Mouse (Mus musculus) hindbrain, embryonic 13.5 days (tissue): Measurements from ENCODE around the gene Atp8a2. TPM values are rescaled to one million over a fixed set of nuclear protein-coding genes. Genes with fewer than 3 reads are reported as not detected.

Source experiments
- ATAC-seq: fragments of 200-750 bp; cut with Nextera tagmentation; 2 replicates; pipeline ENCODE4 v1.8.0; 2017; ENCODE audit warnings: moderate TSS enrichment; ENCODE audit not compliant: low FRiP score
- H3K27ac ChIP-seq: fragments of 300-500 bp; sonication (generic); 2 replicates; pipeline ENCODE4 v1.5.1; 2015; ENCODE audit warnings: inconsistent platforms, mild to moderate bottlenecking, moderate library complexity
- H3K27me3 ChIP-seq: fragments of 300-500 bp; sonication (generic); 2 replicates; pipeline ENCODE4 v1.6.1; 2015; ENCODE audit warnings: mild to moderate bottlenecking, inconsistent platforms
- H3K36me3 ChIP-seq: fragments of 300-500 bp; sonication (generic); 2 replicates; pipeline ENCODE4 v1.6.1; 2015; ENCODE audit warnings: mild to moderate bottlenecking, inconsistent platforms
- H3K4me1 ChIP-seq: fragments of 300-500 bp; sonication (generic); replicated peaks from 2 replicates; pipeline ENCODE4 v1.6.1; 2015; ENCODE audit warnings: inconsistent platforms
- H3K4me2 ChIP-seq: fragments of 300-500 bp; sonication (generic); 2 replicates; pipeline ENCODE4 v1.6.1; 2015; ENCODE audit warnings: inconsistent platforms, mild to moderate bottlenecking, moderate library complexity
- H3K4me3 ChIP-seq: fragments of 300-500 bp; sonication (generic); 2 replicates; pipeline ENCODE4 v1.5.1; 2015; ENCODE audit warnings: mild to moderate bottlenecking, inconsistent platforms
- H3K9ac ChIP-seq: fragments of 300-500 bp; sonication (generic); 2 replicates; pipeline ENCODE4 v1.6.1; 2015; ENCODE audit warnings: mild to moderate bottlenecking, inconsistent platforms
- H3K9me3 ChIP-seq: fragments of 300-500 bp; sonication (generic); 2 replicates; pipeline ENCODE4 v1.6.1; 2016; ENCODE audit warnings: inconsistent platforms
- WGBS: fragments of 180-500 bp; shearing (Covaris S2); methylation state at CpG from one replicate; pipeline ENCODE4 v1.1.7; 2015; 5-methylcytosine and 5-hydroxymethylcytosine counted together
- polyA plus RNA-seq: library from polyadenylated mRNA; unstranded; fragments of >200 nt; fragmentation: Nextera tagmentation; extraction: Ambion mirVana; gene quantifications from 2 replicates; pipeline ENCODE4 v1.2.1, GENCODE M21; 2015

The Atp8a2 gene
- 33.6 and 34.8 TPM in 2 replicates for polyA plus RNA-seq

DNA sequence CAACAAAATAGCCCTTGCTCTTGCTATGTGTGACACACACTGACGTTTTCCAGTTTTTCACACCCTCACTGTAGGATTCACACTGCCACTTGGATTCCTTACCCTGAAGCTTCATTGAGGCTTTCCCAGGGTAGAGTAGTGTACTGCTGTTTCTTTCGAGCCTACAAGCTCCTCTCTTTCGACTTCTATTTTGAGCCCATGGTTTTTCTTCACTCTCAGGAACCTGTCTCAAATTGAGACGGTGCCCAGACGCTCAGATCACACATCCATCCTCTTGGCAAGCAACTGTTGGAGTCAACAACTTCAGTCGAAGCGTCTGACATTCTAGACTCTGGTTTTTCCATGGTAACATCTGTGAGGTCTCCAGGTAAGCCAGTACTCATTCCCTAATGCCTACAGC, at the start of gene Atp8a2:
Gene Atp8a2 (minus strand): TSS at position 296 of the 400 bp plus-strand sequence.
- Histone ChIP-seq H3K36me3 (no peaks in the 10 kb centered on the region), H3K4me3 (no peak within 1 kb of the TSS), H3K4me1 (no peaks in the 10 kb centered on the region), H3K9ac (no peak within 1 kb of the TSS), H3K9me3 (no peaks in the 10 kb centered on the region), H3K27ac (no peak within 1 kb of the TSS), H3K4me2 (no peak within 1 kb of the TSS), H3K27me3 (no peaks in the 10 kb centered on the region)
- no peak for ATAC-seq
- 88% methylated on average over 7 of the region's 7 CpGs for WGBS

- no peaks in the 10 kb centered on the region for H3K4me1 ChIP-seq
- WGBS, result 90% methylated on average over 3 of the region's 3 CpGs
- H3K4me2 ChIP-seq, result no peak overlapping the region
- no peak overlapping the region for H3K9ac ChIP-seq
- ATAC-seq, result no peak
- H3K27me3 ChIP-seq, result no peaks in the 10 kb centered on the region
- H3K36me3 ChIP-seq, result peaks cover 53% of the 10 kb centered on the region
- H3K27ac ChIP-seq, result no peak overlapping the region
- no peaks in the 10 kb centered on the region for H3K9me3 ChIP-seq
- no peak overlapping the region for H3K4me3 ChIP-seq
These were observed 41.6 kb upstream of the Atp8a2 start for GRCm38 (mm10) chr14:60238551-60238950.

GRCm38 (mm10) chr14:60219886-60220285, 22.9 kb upstream of the Atp8a2 start:
- H3K36me3 ChIP-seq, result peaks cover 28% of the 10 kb centered on the region
- H3K4me2 ChIP-seq, result no peak overlapping the region
- WGBS, result 93% methylated on average over 10 of the region's 10 CpGs
- no peak overlapping the region for H3K4me3 ChIP-seq
- H3K4me1 ChIP-seq, result no peaks in the 10 kb centered on the region
- ATAC-seq, result no peak
- H3K9ac ChIP-seq, result no peak overlapping the region
- no peaks in the 10 kb centered on the region for H3K27me3 ChIP-seq
- no peak overlapping the region for H3K27ac ChIP-seq
- no peaks in the 10 kb centered on the region for H3K9me3 ChIP-seq

DNA sequence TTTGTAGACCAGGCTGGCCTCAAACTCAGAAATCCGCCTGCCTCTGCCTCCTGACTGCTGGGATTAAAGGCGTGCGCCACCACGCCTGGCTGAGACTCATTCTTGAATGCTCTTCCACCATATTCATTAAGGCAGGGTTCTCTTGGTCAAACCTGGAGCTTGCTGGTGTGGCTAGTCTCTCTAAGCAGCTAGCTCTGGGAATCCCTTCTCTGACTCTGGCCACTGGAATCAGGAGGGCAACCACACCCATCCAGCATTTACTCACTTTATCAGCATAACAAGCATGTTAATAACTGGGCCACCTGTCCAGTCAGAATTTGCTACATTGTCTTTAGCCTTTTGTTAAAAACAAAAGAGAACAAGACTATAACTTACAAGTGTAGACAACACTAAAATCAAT, 20.6 kb upstream of the Atp8a2 start:
- no peaks in the 10 kb centered on the region for H3K9me3 ChIP-seq
- no peak overlapping the region for H3K27ac ChIP-seq
- H3K4me2 ChIP-seq, result no peak overlapping the region
- no peaks in the 10 kb centered on the region for H3K27me3 ChIP-seq
- 100% methylated on average over 4 of the region's 4 CpGs for WGBS
- H3K9ac ChIP-seq, result no peak overlapping the region
- no peaks in the 10 kb centered on the region for H3K4me1 ChIP-seq
- peaks cover 28% of the 10 kb centered on the region for H3K36me3 ChIP-seq
- no peak for ATAC-seq
- H3K4me3 ChIP-seq, result no peak overlapping the region

DNA sequence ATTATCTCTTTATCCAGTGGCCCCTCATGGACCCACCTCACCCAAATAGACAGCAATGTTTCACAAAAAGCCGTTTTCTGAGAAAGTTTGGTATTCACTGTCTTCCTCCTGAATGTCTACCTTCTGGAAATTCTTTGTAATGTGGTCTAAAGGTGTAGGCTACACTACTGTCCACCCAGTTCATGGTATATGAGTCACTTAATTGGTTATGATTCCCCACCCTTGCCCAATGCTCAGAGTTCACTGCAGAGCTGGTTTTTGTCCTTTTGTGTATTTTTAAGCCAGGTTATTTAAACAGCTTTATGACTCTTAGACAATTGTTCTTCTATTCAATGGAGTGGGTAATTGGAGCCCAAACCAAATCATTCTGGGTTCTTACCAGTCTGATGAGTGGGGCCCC, 19.1 kb upstream of the Atp8a2 start:
- Histone ChIP-seq H3K27ac (no peak overlapping the region), H3K36me3 (peaks cover 23% of the 10 kb centered on the region), H3K9ac (no peak overlapping the region), H3K9me3 (no peaks in the 10 kb centered on the region), H3K4me2 (no peak overlapping the region), H3K27me3 (no peaks in the 10 kb centered on the region), H3K4me3 (no peak overlapping the region), H3K4me1 (no peaks in the 10 kb centered on the region)
- no peak for ATAC-seq
- 98% methylated on average over 1 of the region's 1 CpGs for WGBS

- ATAC-seq, result no peak
- no peaks in the 10 kb centered on the region for H3K4me1 ChIP-seq
- WGBS, result 93% methylated on average over 3 of the region's 3 CpGs
- peaks cover 20% of the 10 kb centered on the region for H3K36me3 ChIP-seq
- no peaks in the 10 kb centered on the region for H3K9me3 ChIP-seq
- H3K4me3 ChIP-seq, result no peak overlapping the region
- no peak overlapping the region for H3K9ac ChIP-seq
- H3K4me2 ChIP-seq, result no peak overlapping the region
- no peak overlapping the region for H3K27ac ChIP-seq
- H3K27me3 ChIP-seq, result no peaks in the 10 kb centered on the region
These were observed 18.0 kb upstream of the Atp8a2 start for GRCm38 (mm10) chr14:60215000-60215399.

- no peak for ATAC-seq
- H3K27ac ChIP-seq, result no peak overlapping the region
- H3K9ac ChIP-seq, result no peak overlapping the region
- no peaks in the 10 kb centered on the region for H3K9me3 ChIP-seq
- no peaks in the 10 kb centered on the region for H3K27me3 ChIP-seq
- H3K36me3 ChIP-seq, result peaks cover 12% of the 10 kb centered on the region
- H3K4me1 ChIP-seq, result no peaks in the 10 kb centered on the region
- WGBS, result 84% methylated on average over 1 of the region's 1 CpGs
- H3K4me2 ChIP-seq, result no peak overlapping the region
- no peak overlapping the region for H3K4me3 ChIP-seq
These were observed 17.1 kb upstream of the Atp8a2 start for GRCm38 (mm10) chr14:60214040-60214439.

- Histone ChIP-seq H3K4me3 (no peak overlapping the region), H3K9ac (no peak overlapping the region), H3K36me3 (no peaks in the 10 kb centered on the region), H3K9me3 (no peaks in the 10 kb centered on the region), H3K4me2 (no peak overlapping the region), H3K27me3 (no peaks in the 10 kb centered on the region), H3K27ac (no peak overlapping the region), H3K4me1 (no peaks in the 10 kb centered on the region)
- no peak for ATAC-seq
- WGBS, result 93% methylated on average over 7 of the region's 7 CpGs
These were observed 12.2 kb upstream of the Atp8a2 start for GRCm38 (mm10) chr14:60209166-60209565.

GRCm38 (mm10) chr14:60204993-60205392, 8.0 kb upstream of the Atp8a2 start:
- Histone ChIP-seq H3K4me3 (no peak overlapping the region), H3K27me3 (no peaks in the 10 kb centered on the region), H3K27ac (no peak overlapping the region), H3K36me3 (no peaks in the 10 kb centered on the region), H3K9ac (no peak overlapping the region), H3K9me3 (no peaks in the 10 kb centered on the region), H3K4me2 (no peak overlapping the region), H3K4me1 (no peaks in the 10 kb centered on the region)
- 90% methylated on average over 6 of the region's 6 CpGs for WGBS
- ATAC-seq, result no peak

DNA sequence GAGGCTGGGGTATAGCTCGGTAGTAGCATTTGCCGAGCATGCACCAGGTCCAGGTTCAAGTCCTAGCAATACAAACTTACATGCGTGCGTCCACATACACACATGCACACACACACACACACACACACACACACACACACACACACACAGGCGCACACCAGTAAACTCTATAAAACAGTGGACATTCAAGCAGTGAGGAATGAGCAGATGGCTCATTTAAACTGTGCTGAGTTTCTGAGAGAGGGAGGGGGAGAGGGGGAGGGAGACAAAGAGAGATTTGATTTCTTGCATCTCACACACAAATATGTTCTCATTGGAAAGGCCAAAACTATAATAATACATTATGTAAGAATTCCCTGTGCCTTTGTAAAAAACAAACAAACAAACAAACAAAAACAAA, 980 bp downstream of the Atp8a2 start:
- Histone ChIP-seq H3K4me2 (no peak overlapping the region), H3K9me3 (no peaks in the 10 kb centered on the region), H3K4me3 (no peak overlapping the region), H3K36me3 (no peaks in the 10 kb centered on the region), H3K4me1 (no peaks in the 10 kb centered on the region), H3K9ac (no peak overlapping the region), H3K27ac (no peak overlapping the region), H3K27me3 (no peaks in the 10 kb centered on the region)
- ATAC-seq, result no peak
- 94% methylated on average over 5 of the region's 5 CpGs for WGBS

- Histone ChIP-seq H3K36me3 (no peaks in the 10 kb centered on the region), H3K27ac (no peak overlapping the region), H3K4me2 (no peak overlapping the region), H3K4me1 (no peaks in the 10 kb centered on the region), H3K27me3 (no peaks in the 10 kb centered on the region), H3K4me3 (no peak overlapping the region), H3K9ac (no peak overlapping the region), H3K9me3 (no peaks in the 10 kb centered on the region)
- no peak for ATAC-seq
- 86% methylated on average over 1 of the region's 1 CpGs for WGBS
These were observed 2.4 kb downstream of the Atp8a2 start for GRCm38 (mm10) chr14:60194606-60195005.

DNA sequence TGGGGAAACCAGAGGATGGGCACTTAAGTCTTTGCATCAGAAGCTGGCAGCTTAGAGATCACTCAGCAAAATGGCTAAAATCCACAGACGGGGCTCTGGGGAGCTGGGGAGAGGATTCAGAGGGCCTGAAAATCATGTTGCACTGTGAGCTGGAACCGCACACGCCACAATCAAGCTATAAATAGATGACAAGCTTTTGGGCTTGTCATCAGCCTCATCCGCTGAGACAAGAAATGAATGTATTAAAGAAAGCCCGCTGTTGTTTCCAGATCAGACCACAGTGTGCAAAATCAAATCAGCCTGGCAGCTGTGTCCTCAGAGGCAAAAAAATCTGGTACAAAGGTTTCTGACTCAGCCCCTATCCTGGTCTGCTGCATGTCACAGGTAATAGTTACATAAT, 7.2 kb downstream of the Atp8a2 start:
- WGBS, result 81% methylated on average over 5 of the region's 5 CpGs
- no peaks in the 10 kb centered on the region for H3K27me3 ChIP-seq
- no peaks in the 10 kb centered on the region for H3K36me3 ChIP-seq
- no peaks in the 10 kb centered on the region for H3K4me1 ChIP-seq
- no peak overlapping the region for H3K4me2 ChIP-seq
- no peak overlapping the region for H3K4me3 ChIP-seq
- no peak for ATAC-seq
- H3K9ac ChIP-seq, result no peak overlapping the region
- no peaks in the 10 kb centered on the region for H3K9me3 ChIP-seq
- H3K27ac ChIP-seq, result no peak overlapping the region

- Histone ChIP-seq H3K27ac (no peak overlapping the region), H3K9ac (no peak overlapping the region), H3K36me3 (no peaks in the 10 kb centered on the region), H3K4me3 (no peak overlapping the region), H3K27me3 (no peaks in the 10 kb centered on the region), H3K4me1 (no peaks in the 10 kb centered on the region), H3K9me3 (no peaks in the 10 kb centered on the region), H3K4me2 (no peak overlapping the region)
- 84% methylated on average over 5 of the region's 5 CpGs for WGBS
- no peak for ATAC-seq
These were observed 8.7 kb downstream of the Atp8a2 start for GRCm38 (mm10) chr14:60188201-60188825.
